Mouse (Mus musculus) forebrain, embryonic 11.5 days (tissue): ENCODE results near the gene Casq2. TPM values are rescaled to one million over a fixed set of nuclear protein-coding genes. Genes with fewer than 3 reads are reported as not detected.

Source experiments
- ATAC-seq: fragments of 200-750 bp; cut with Nextera tagmentation; replicated peaks from 2 replicates; pipeline ENCODE4 v1.8.0; 2017; ENCODE audit warnings: moderate TSS enrichment; ENCODE audit not compliant: low FRiP score
- DNase-seq: peaks from one replicate; pipeline ENCODE4 v3.0.0-alpha.2; 2017; ENCODE audit warnings: low spot score
- H3K27ac ChIP-seq: fragments of 300-500 bp; sonication (generic); 2 replicates; pipeline ENCODE4 v1.5.1; 2014; ENCODE audit warnings: low read depth, low read length
- H3K27me3 ChIP-seq: fragments of 300-500 bp; sonication (generic); 2 replicates; pipeline ENCODE4 v1.6.1; 2014; ENCODE audit warnings: mild to moderate bottlenecking, low read length, mixed read lengths; ENCODE audit not compliant: control insufficient read depth, insufficient read depth
- H3K36me3 ChIP-seq: fragments of 300-500 bp; sonication (generic); 2 replicates; pipeline ENCODE4 v1.6.1; 2014; ENCODE audit warnings: mild to moderate bottlenecking, low read length, moderate library complexity, mixed read lengths; ENCODE audit not compliant: control insufficient read depth, insufficient read depth
- H3K4me1 ChIP-seq: fragments of 300-500 bp; sonication (generic); replicated peaks from 2 replicates; pipeline ENCODE4 v1.6.1; 2014; ENCODE audit warnings: low read length, mixed read lengths; ENCODE audit not compliant: control insufficient read depth, insufficient read depth
- H3K4me2 ChIP-seq: fragments of 300-500 bp; sonication (generic); 2 replicates; pipeline ENCODE4 v1.6.1; 2014; ENCODE audit warnings: low read depth, mild to moderate bottlenecking, low read length, moderate library complexity, mixed read lengths; ENCODE audit not compliant: severe bottlenecking
- H3K4me3 ChIP-seq: fragments of 300-500 bp; sonication (generic); 2 replicates; pipeline ENCODE4 v1.5.1; 2014; ENCODE audit warnings: low read depth, low read length
- H3K9ac ChIP-seq: fragments of 300-500 bp; sonication (generic); 2 replicates; pipeline ENCODE4 v1.6.1; 2014; ENCODE audit warnings: low read length
- H3K9me3 ChIP-seq: fragments of 300-500 bp; sonication (generic); 2 replicates; pipeline ENCODE4 v1.6.1; 2016; ENCODE audit warnings: low read length, mixed read lengths; ENCODE audit not compliant: control insufficient read depth
- WGBS: fragments of 180-500 bp; shearing (Covaris S2); extraction: QIAGEN DNeasy Blood & Tissue Kit; methylation state at CpG from one replicate; pipeline ENCODE4 v1.1.7; 2014; 5-methylcytosine and 5-hydroxymethylcytosine counted together
- polyA plus RNA-seq: library from polyadenylated mRNA; unstranded; fragments of >200 nt; fragmentation: Nextera tagmentation; extraction: Ambion mirVana; gene quantifications from 2 replicates; pipeline ENCODE4 v1.2.1, GENCODE M21; 2014

Gene Casq2
- polyA plus RNA-seq, 1 experiment from 2014 or later = not detected

DNA sequence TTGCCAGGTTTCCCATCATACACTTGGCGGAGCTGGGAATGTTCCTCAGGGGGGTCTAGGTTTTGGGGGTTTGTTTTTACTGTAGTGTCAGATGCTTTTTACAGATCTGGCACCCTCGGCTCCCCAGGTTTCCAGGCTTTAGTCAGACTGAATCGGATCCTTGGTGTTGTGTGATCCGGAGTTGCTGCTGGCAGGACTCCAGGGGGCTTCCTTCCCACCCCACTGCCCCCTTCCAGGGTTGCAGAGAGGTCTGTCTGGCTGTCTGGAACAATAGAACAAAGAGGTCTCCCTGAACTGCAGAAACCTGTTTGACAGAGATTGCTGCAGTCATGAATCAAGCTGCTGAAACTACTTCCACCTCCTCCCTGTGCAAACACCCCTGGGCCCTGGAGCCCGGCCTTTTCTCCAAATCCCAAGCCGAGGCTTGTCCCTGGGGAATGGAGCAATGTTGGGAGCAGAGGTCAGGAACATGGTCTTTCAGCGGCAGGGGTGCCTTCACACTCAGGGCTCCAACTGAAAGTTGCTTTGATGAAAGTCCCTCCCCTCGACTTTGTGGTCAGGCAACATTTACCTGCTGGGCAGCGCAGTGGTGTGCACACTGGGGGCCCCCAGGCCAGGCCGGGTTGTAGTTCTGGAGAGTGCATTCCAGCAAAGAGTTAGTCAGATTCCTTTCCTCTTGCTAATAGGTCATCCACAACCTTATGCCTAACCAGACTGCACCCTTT is 49.3 kb downstream of the Casq2 start:
- no peak overlapping the region for H3K27ac ChIP-seq

DNA sequence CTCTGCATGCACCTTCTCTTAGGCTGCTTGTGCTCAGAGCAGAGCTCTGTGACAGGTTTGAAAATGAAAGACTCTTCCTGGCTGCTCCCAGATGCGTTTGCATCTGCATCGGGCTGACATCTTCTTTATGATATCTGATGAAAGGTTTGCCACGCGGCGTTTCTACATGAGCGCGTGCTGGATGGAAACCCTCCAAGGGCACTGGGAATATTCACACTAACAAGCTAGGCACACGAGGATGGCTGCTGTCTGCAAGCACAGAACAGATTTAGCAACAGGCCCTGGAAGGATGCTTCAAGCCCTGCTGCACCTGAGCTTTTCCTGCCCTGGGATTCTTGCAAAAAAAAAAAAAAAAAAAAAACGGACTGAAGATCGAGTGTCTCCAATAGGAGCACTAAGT is 50.9 kb downstream of the Casq2 start:
- no peaks in the 10 kb centered on the region for H3K27me3 ChIP-seq
- DNase-seq = no peak
- no peak overlapping the region for H3K27ac ChIP-seq
- no peaks in the 10 kb centered on the region for H3K36me3 ChIP-seq
- H3K4me1 ChIP-seq = no peaks in the 10 kb centered on the region; the same call in none of the 2 replicates
- no peak overlapping the region for H3K4me3 ChIP-seq
- no peaks in the 10 kb centered on the region for H3K9me3 ChIP-seq
- WGBS = 86% methylated on average over 10 of the region's 10 CpGs
- ATAC-seq = no peak
- H3K9ac ChIP-seq = no peak overlapping the region
- H3K4me2 ChIP-seq = no peak overlapping the region

More for the DNA sequence above, 49.3 kb downstream of the Casq2 start:
- no peak overlapping the region for H3K4me2 ChIP-seq
- ATAC-seq (no peak), DNase-seq (no peak)
- H3K9me3 ChIP-seq = no peaks in the 10 kb centered on the region
- H3K36me3 ChIP-seq = no peaks in the 10 kb centered on the region
- H3K4me3 ChIP-seq = no peak overlapping the region
- peak overlapping the region; percentile 12; the same call in 1 of the 2 replicates for H3K9ac ChIP-seq
- H3K27me3 ChIP-seq = no peaks in the 10 kb centered on the region
- H3K4me1 ChIP-seq = no peaks in the 10 kb centered on the region; the same call in none of the 2 replicates
- 29% methylated on average over 10 of the region's 10 CpGs for WGBS

DNA sequence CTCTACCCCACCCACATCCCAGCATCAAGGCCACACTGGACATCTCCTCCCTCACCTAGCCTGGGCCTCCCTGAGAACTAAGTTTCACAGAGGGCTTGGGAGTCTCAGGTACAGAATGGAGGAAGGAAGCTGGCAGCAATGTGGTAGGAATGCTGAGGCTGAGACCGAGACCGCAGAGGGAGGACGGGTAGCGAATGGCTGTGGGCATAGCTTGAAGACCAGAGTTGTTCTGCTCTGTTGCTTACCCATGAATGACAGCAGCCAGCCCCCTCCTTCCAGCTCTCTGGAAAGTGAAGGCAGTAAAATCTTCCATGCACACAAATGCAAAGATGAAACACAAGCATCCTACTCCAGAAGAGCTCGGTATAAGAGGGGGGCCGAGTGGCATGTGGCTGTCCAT is 52.7 kb downstream of the Casq2 start:
- no peak overlapping the region for H3K4me2 ChIP-seq
- no peaks in the 10 kb centered on the region for H3K36me3 ChIP-seq
- H3K27me3 ChIP-seq = no peaks in the 10 kb centered on the region
- H3K9me3 ChIP-seq = no peaks in the 10 kb centered on the region
- H3K27ac ChIP-seq = no peak overlapping the region
- DNase-seq = no peak
- no peak for ATAC-seq
- no peaks in the 10 kb centered on the region; the same call in none of the 2 replicates for H3K4me1 ChIP-seq
- no peak overlapping the region for H3K9ac ChIP-seq
- WGBS = 74% methylated on average over 6 of the region's 6 CpGs
- no peak overlapping the region for H3K4me3 ChIP-seq

DNA sequence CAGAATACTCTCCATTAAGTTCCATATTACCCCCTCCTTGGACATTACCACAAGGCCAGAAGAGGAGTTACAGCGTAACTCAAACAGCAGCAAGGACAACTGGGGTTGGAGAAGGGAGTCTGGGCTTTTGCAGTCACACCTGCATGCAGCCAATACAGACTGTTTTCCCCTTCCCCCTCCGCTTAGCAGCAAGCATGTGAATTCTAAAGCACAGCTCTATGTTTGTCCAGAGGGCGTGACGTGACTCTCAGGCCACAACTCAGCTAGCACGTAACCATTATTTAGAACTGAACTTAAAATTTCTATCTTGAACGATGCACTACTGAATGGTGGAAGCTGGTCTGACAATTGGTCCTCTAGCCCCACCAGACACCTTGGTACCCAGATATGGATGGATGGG is 54.4 kb downstream of the Casq2 start:
- Histone ChIP-seq H3K27ac (no peak overlapping the region), H3K4me3 (no peak overlapping the region), H3K4me1 (peaks cover 3% of the 10 kb centered on the region; the same call in 1 of the 2 replicates), H3K9ac (no peak overlapping the region), H3K36me3 (no peaks in the 10 kb centered on the region), H3K4me2 (no peak overlapping the region), H3K9me3 (no peaks in the 10 kb centered on the region), H3K27me3 (no peaks in the 10 kb centered on the region)
- ATAC-seq (no peak), DNase-seq (no peak)
- 91% methylated on average over 6 of the region's 6 CpGs for WGBS

DNA sequence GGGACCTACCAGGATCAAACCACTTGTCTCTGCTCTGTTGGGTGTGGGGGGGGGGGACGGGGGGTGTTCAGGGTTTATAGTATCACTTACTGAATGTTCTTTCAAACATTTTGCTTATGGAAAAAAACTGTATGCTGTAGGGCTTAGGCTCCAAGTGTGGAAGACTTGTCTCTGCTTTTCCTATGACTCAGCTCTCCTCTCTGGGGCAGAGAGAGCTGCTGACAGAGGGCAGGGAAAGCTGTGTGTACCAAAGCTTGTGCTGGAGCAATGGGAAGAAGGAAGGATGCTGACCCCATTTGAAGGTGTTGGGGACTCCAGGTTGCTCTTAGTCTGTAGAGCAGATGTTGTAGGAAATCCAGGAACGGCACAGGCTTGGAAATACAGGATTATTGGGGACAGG is 55.2 kb downstream of the Casq2 start:
- H3K9me3 ChIP-seq = no peaks in the 10 kb centered on the region
- H3K27me3 ChIP-seq = no peaks in the 10 kb centered on the region
- H3K9ac ChIP-seq = no peak overlapping the region
- H3K4me3 ChIP-seq = no peak overlapping the region
- ATAC-seq = no peak
- no peak overlapping the region for H3K4me2 ChIP-seq
- 74% methylated on average over 2 of the region's 2 CpGs for WGBS
- H3K4me1 ChIP-seq = peaks cover 8% of the 10 kb centered on the region; the same call in 1 of the 2 replicates
- H3K36me3 ChIP-seq = no peaks in the 10 kb centered on the region
- no peak overlapping the region for H3K27ac ChIP-seq
- DNase-seq = no peak

DNA sequence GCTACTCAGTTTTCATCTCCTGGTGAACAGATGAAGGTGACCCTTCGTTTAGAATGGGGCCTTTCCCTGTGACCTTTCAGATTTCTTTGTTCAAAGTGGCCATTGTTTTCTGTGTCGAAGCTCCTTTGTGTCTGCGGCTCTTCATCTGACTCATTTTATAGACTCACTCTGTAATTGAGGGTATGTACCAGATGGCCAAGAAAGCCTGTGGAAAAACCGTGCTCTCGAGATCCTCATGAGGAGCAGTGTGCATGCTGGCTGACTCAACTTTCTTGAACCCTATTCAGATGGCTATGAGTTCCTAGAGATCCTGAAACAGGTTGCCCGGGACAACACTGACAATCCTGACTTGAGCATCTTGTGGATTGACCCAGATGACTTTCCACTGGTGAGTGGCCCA is 55.7 kb downstream of the Casq2 start:
- H3K27me3 ChIP-seq = no peaks in the 10 kb centered on the region
- no peak for DNase-seq
- no peak for ATAC-seq
- H3K4me3 ChIP-seq = no peak overlapping the region
- H3K9ac ChIP-seq = no peak overlapping the region
- H3K4me1 ChIP-seq = peaks cover 12% of the 10 kb centered on the region
- 54% methylated on average over 6 of the region's 6 CpGs for WGBS
- H3K4me2 ChIP-seq = no peak overlapping the region
- no peaks in the 10 kb centered on the region for H3K9me3 ChIP-seq
- H3K27ac ChIP-seq = no peak overlapping the region
- H3K36me3 ChIP-seq = no peaks in the 10 kb centered on the region

DNA sequence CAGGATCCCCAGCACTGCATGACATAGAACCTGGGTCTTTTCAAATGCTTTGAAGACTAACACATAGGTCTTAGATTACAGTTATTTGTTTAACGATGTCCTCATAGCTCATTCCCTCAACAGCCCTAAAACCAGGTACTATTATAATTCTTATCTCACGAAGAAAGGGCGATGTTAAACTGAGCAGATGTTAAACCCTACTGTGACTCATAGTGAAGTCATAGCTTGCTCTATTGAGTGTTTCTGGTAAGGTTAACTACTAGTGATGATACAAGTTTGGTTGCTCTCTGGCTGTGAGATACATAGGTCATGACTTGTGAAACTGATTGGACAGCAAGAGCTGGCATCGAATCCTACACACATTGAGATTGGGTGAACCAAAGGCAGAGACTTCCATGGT is 56.7 kb downstream of the Casq2 start:
- Histone ChIP-seq H3K27ac (no peak overlapping the region), H3K4me3 (no peak overlapping the region), H3K27me3 (no peaks in the 10 kb centered on the region), H3K9ac (no peak overlapping the region), H3K4me2 (no peak overlapping the region), H3K9me3 (no peaks in the 10 kb centered on the region), H3K4me1 (peaks cover 14% of the 10 kb centered on the region), H3K36me3 (no peaks in the 10 kb centered on the region)
- WGBS = 98% methylated on average over 4 of the region's 4 CpGs
- ATAC-seq = no peak
- DNase-seq = no peak

DNA sequence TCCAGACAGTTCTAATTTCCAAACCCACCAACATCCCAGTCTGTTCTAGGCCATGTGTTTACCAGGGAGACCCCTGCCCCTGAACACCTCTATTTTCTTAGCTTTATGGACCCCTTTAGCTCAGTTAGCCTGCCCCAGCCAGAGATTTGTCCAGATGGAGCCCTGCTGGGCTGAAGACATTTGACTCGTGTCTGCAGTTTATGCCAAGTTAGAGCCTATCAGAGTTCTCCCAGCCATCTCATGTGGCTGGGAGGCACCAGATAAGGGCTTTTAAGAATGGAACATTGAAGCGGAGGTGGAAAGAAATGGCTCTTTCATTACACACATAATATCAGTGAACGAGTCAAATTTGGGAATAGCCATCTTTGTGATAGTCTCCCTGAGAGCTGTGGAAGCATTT is 57.3 kb downstream of the Casq2 start:
- Histone ChIP-seq H3K9me3 (no peaks in the 10 kb centered on the region), H3K4me3 (no peak overlapping the region), H3K27me3 (no peaks in the 10 kb centered on the region), H3K36me3 (no peaks in the 10 kb centered on the region), H3K9ac (no peak overlapping the region), H3K4me2 (no peak overlapping the region), H3K27ac (no peak overlapping the region), H3K4me1 (peaks cover 14% of the 10 kb centered on the region)
- no peak for DNase-seq
- WGBS = 90% methylated on average over 3 of the region's 3 CpGs
- ATAC-seq = no peak

DNA sequence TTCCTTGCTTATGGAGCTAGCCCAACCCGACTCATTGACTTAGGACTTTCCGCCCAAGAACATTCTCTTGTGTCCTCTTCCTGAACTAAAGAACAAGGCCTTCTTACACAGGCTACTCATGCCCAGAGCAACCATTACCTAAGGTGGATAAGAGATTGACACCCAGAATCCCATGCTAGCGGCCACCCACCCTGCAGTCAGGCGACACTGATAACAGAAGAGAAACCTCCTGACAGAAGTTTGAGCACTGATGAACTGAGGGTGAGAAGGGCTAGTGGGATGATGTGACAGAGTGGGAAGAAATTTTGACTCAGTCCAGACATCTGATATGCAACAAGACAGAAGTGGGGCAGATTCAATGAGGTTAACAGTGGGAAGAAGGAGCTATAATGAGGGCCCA is 58.2 kb downstream of the Casq2 start:
- ATAC-seq (no peak), DNase-seq (no peak)
- H3K36me3 ChIP-seq = no peaks in the 10 kb centered on the region
- no peak overlapping the region for H3K4me2 ChIP-seq
- no peak overlapping the region for H3K27ac ChIP-seq
- H3K27me3 ChIP-seq = no peaks in the 10 kb centered on the region
- no peak overlapping the region for H3K9ac ChIP-seq
- H3K4me1 ChIP-seq = peaks cover 14% of the 10 kb centered on the region
- no peaks in the 10 kb centered on the region for H3K9me3 ChIP-seq
- WGBS = 98% methylated on average over 4 of the region's 4 CpGs
- no peak overlapping the region for H3K4me3 ChIP-seq
